Mouse (Mus musculus) bone marrow, adult 2 months (tissue): ENCODE measurements around the gene Gpr82.

Source experiments
- CTCF ChIP-seq: fragments of 200-500 bp; IDR thresholded peaks from 2 replicates; pipeline ENCODE4 v1.5.1; 2011; ENCODE audit warnings: low read length, control low read depth; ENCODE audit not compliant: control insufficient read depth, insufficient read depth
- POLR2A ChIP-seq: fragments of 200-500 bp; IDR thresholded peaks from 2 replicates; pipeline ENCODE4 v1.6.1; 2011; ENCODE audit warnings: low read depth, mild to moderate bottlenecking, control low read depth, low read length, borderline replicate concordance; ENCODE audit not compliant: control insufficient read depth

GRCm38 (mm10) chrX:13681748-13682147, 20.6 kb downstream of the Gpr82 start:
- no peak for TF ChIP-seq CTCF
- no peak for TF ChIP-seq POLR2A
